Mouse (Mus musculus): ENCODE data around the gene Ldlr. TPM values are rescaled to one million over a fixed set of nuclear protein-coding genes. Genes with fewer than 3 reads are reported as not detected.

Gene Ldlr
- polyA plus RNA-seq, 1 experiment from 2014 or later, result 13.8 TPM

- H3K36me3 ChIP-seq, result peaks cover 62% of the 10 kb centered on the region
- H3K27me3 ChIP-seq, result no peaks in the 10 kb centered on the region
- H3K9me3 ChIP-seq, result no peaks in the 10 kb centered on the region
- no peak overlapping the region for H3K4me3 ChIP-seq
- H3K9ac ChIP-seq, result no peak overlapping the region
- no peak for ATAC-seq (ENCODE audit: low read depth)
- no peaks in the 10 kb centered on the region for H3K4me1 ChIP-seq (replicated peaks)
- H3K27ac ChIP-seq (replicated peaks), result no peak overlapping the region; the same call in 1 of the 2 replicates
- H3K4me2 ChIP-seq, result no peak overlapping the region
- WGBS, result 88% methylated on average over 10 of the region's 10 CpGs
These were observed 25.2 kb downstream of the Ldlr start for GRCm38 (mm10) chr9:21748491-21748890.

- WGBS, result 89% methylated on average over 6 of the region's 6 CpGs
- Histone ChIP-seq H3K9ac (no peak overlapping the region), H3K27me3 (no peaks in the 10 kb centered on the region), H3K36me3 (peaks cover 51% of the 10 kb centered on the region), H3K4me1 (replicated peaks) (no peaks in the 10 kb centered on the region), H3K4me2 (no peak overlapping the region), H3K27ac (replicated peaks) (no peak overlapping the region), H3K4me3 (no peak overlapping the region), H3K9me3 (no peaks in the 10 kb centered on the region)
- ATAC-seq (ENCODE audit: low read depth), result no peak
These were observed 26.3 kb downstream of the Ldlr start for GRCm38 (mm10) chr9:21749382-21750118.

DNA sequence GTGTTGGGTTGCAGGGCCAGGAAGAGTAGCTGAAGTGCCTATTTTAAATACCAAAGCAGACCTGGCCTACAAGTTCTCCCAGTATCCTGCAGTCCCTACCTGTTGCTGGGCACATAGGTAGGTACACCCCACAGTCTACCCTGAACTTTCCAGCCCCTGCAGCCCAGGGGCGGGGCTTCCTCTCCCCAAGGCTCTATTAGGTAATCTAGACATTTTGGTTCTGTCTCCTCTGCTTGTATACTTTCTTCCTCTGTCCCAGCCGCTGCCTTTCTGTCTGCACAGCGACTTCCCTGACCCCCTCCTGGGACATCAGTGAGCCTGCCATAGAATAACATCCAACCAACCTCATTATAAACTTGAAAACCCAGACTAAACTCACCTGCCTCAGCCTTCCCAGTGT, 27.1 kb downstream of the Ldlr start:
- no peak for ATAC-seq (ENCODE audit: low read depth)
- 77% methylated on average over 3 of the region's 3 CpGs for WGBS
- no peak overlapping the region for H3K27ac ChIP-seq (replicated peaks)

GRCm38 (mm10) chr9:21751347-21751746, 28.1 kb downstream of the Ldlr start:
- ATAC-seq (ENCODE audit: low read depth), result no peak
- H3K27me3 ChIP-seq, result no peaks in the 10 kb centered on the region
- H3K4me1 ChIP-seq (replicated peaks), result no peaks in the 10 kb centered on the region
- no peaks in the 10 kb centered on the region for H3K9me3 ChIP-seq
- 71% methylated on average over 6 of the region's 6 CpGs for WGBS
- H3K4me3 ChIP-seq, result no peak overlapping the region
- no peak overlapping the region for H3K4me2 ChIP-seq
- H3K27ac ChIP-seq (replicated peaks), result no peak overlapping the region
- no peak overlapping the region for H3K9ac ChIP-seq
- peaks cover 33% of the 10 kb centered on the region for H3K36me3 ChIP-seq

More for the DNA sequence above, 27.1 kb downstream of the Ldlr start:
- Histone ChIP-seq H3K4me1 (replicated peaks) (no peaks in the 10 kb centered on the region), H3K27me3 (no peaks in the 10 kb centered on the region), H3K36me3 (peaks cover 43% of the 10 kb centered on the region), H3K4me2 (no peak overlapping the region), H3K9me3 (no peaks in the 10 kb centered on the region), H3K9ac (no peak overlapping the region), H3K4me3 (no peak overlapping the region)

DNA sequence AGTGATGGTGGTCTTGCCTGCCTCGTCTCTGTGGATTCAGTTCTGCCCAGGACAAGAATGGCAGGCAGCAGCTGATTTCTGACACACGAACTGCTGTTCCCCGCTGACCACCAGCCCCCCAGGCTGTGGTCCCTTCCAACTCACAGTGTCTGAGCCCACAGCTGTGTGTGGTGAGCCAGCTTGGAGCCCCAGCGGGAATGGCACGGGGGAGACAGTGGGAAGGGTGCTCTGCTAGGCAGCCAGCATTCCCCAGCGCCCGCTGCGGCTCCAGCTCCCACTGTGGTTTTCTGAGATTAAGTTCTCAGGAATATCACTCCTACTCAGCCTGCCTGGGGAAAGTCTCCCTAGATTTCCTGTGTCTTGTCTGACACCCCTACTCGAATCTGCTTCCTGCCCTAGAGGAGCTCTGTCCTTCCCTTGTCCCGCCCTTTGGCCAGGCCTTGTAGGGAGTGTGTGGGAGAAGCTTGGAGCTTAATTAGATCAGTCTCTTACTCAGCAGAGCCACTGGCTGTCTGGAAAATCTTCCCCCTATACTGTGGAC, 29.0 kb downstream of the Ldlr start:
- WGBS, result 70% methylated on average over 10 of the region's 10 CpGs
- H3K4me2 ChIP-seq, result no peak overlapping the region
- no peak overlapping the region for H3K9ac ChIP-seq
- no peak for ATAC-seq (ENCODE audit: low read depth)
- no peaks in the 10 kb centered on the region for H3K4me1 ChIP-seq (replicated peaks)
- peaks cover 24% of the 10 kb centered on the region for H3K36me3 ChIP-seq
- H3K27me3 ChIP-seq, result no peaks in the 10 kb centered on the region
- no peak overlapping the region for H3K4me3 ChIP-seq
- H3K9me3 ChIP-seq, result no peaks in the 10 kb centered on the region
- H3K27ac ChIP-seq (replicated peaks), result no peak overlapping the region

- peaks cover 2% of the 10 kb centered on the region; the same call in 1 of the 2 replicates for H3K4me1 ChIP-seq (replicated peaks)
- peaks cover 7% of the 10 kb centered on the region for H3K36me3 ChIP-seq
- ATAC-seq (ENCODE audit: low read depth), result no peak
- H3K4me3 ChIP-seq, result no peak overlapping the region
- no peaks in the 10 kb centered on the region for H3K27me3 ChIP-seq
- no peaks in the 10 kb centered on the region for H3K9me3 ChIP-seq
- 82% methylated on average over 2 of the region's 2 CpGs for WGBS
- H3K4me2 ChIP-seq, result no peak overlapping the region
- H3K27ac ChIP-seq (replicated peaks), result no peak overlapping the region
- no peak overlapping the region for H3K9ac ChIP-seq
These were observed 30.7 kb downstream of the Ldlr start for GRCm38 (mm10) chr9:21754003-21754402.

DNA sequence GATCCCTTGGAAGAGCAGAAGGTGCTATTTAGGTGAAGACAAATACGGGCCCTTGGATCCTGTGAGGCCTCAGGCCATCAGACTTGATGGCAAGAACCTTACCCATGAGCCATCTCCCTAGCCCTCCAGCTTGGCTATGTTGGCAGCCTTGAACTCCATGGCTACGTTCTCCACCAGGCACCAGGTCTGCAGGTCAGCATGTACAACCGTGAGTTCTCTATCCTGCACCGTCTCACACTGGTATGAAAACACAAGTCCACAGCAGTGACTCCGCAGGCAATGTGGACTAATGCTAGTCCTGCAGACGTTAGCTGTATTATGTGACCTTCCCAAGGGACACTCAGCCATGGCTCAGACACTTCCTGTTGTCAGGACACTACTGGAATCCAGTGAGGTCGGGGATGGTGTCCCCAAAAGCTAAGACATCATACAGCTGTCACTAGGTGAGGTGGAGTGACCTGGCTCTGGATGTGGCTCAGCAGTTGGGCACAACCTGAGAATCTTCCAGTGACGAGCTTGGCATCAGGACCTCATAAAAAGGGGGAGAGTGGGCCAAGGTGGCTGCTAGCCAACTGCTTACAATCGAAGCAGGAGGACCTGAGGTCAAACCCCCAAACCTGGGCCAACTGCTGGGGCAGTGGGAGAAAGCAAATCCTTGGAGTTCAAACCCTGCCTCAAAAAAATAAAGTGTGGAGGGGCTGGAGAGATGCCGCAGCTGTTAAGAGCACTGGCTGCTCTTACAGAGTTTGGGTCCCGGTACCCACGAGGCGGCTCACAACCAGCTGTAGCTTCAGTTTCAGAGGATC, 31.4 kb downstream of the Ldlr start:
- Histone ChIP-seq H3K27ac (replicated peaks) (no peak overlapping the region), H3K9ac (no peak overlapping the region), H3K4me3 (no peak overlapping the region), H3K4me1 (replicated peaks) (peaks cover 9% of the 10 kb centered on the region), H3K4me2 (no peak overlapping the region), H3K36me3 (peaks cover under 1% of the 10 kb centered on the region; the same call in 1 of the 2 replicates), H3K9me3 (no peaks in the 10 kb centered on the region), H3K27me3 (no peaks in the 10 kb centered on the region)
- ATAC-seq (ENCODE audit: low read depth), result no peak
- 78% methylated on average over 13 of the region's 13 CpGs for WGBS

GRCm38 (mm10) chr9:21758576-21759529, 35.6 kb downstream of the Ldlr start:
- ATAC-seq (ENCODE audit: low read depth), result no peak
- Histone ChIP-seq H3K4me3 (peak overlapping the region; percentile 64), H3K27me3 (no peaks in the 10 kb centered on the region), H3K36me3 (no peaks in the 10 kb centered on the region), H3K4me2 (peak overlapping the region; percentile 84), H3K9ac (peak overlapping the region; percentile 49; the same call in 1 of the 2 replicates), H3K27ac (replicated peaks) (no peak overlapping the region), H3K9me3 (no peaks in the 10 kb centered on the region), H3K4me1 (replicated peaks) (peaks cover 11% of the 10 kb centered on the region)
- WGBS, result 67% methylated on average over 14 of the region's 14 CpGs

GRCm38 (mm10) chr9:21759718-21760117, 36.4 kb downstream of the Ldlr start:
- WGBS, result under 1% methylated on average over 20 of the region's 20 CpGs
- peak; percentile 49 for ATAC-seq (ENCODE audit: low read depth)

DNA sequence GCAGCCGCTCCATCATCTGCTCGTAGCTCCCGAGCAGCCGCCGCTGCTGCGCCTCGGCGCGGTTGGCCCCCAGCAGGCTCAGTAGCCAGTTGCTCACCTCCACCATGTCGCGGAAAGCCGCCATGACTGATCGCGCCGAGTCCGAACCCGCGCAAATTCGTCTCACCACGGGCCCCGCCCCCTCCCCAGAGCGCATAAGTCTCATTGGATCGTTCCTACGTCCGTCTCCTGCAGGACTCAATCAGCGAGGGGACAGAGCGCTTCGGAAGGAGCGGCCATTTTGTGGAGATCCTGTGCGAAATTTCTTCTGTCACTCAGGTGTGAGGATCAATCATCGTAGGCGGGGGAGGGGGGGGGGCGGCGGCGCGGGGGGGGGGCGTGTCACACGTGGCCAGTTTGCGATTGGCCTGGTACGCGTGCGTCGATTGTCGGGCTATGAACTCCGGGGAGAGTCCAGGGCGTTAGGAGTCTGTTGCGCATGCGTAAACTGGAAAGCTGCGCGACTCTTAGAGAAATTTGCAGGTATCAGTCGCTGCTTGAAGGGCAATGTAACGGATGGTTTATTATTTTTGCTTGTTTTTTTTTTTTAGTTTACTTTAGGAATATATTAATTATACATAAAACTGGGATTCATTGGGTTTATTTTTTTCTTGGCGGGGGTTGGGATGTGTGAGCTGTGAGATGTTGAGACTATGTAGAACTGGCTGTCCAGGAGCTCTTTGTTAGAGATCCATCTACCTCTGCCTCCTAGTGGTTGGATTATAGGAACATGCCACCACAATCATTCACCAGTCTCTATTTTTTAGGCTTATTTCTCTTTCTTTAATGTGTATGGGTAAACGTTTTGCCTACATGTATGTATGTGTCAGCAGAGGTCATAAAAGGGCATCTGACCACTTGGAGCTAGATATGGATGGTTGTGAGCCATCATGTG, 37.1 kb downstream of the Ldlr start, which contains the start of gene Spc24:
Gene Spc24 (minus strand): TSS at position 149 of the 934 bp plus-strand sequence.
- peak; percentile 97 for ATAC-seq (ENCODE audit: low read depth)
- peak within 1 kb of the TSS; percentile 83 for H3K27ac ChIP-seq (replicated peaks)
- H3K4me2 ChIP-seq, result peak within 1 kb of the TSS; percentile 84
- WGBS, result 1% methylated on average over 53 of the region's 54 CpGs
- peaks cover 11% of the 10 kb centered on the region for H3K4me1 ChIP-seq (replicated peaks)
- peak within 1 kb of the TSS; percentile 62 for H3K9ac ChIP-seq
- H3K36me3 ChIP-seq, result no peaks in the 10 kb centered on the region
- H3K4me3 ChIP-seq, result peak within 1 kb of the TSS; percentile 64
- H3K9me3 ChIP-seq, result no peaks in the 10 kb centered on the region
- no peaks in the 10 kb centered on the region for H3K27me3 ChIP-seq

More at GRCm38 (mm10) chr9:21759718-21760117, 36.4 kb downstream of the Ldlr start:
- H3K9ac ChIP-seq, result peak overlapping the region; percentile 62
- no peaks in the 10 kb centered on the region for H3K9me3 ChIP-seq
- H3K36me3 ChIP-seq, result no peaks in the 10 kb centered on the region
- H3K4me1 ChIP-seq (replicated peaks), result peaks cover 11% of the 10 kb centered on the region
- H3K27me3 ChIP-seq, result no peaks in the 10 kb centered on the region
- H3K27ac ChIP-seq (replicated peaks), result no peak overlapping the region
- H3K4me3 ChIP-seq, result peak overlapping the region; percentile 64
- peak overlapping the region; percentile 84 for H3K4me2 ChIP-seq
